Mouse (Mus musculus): ENCODE measurements around the gene Pigo.

The Pigo gene

DNA sequence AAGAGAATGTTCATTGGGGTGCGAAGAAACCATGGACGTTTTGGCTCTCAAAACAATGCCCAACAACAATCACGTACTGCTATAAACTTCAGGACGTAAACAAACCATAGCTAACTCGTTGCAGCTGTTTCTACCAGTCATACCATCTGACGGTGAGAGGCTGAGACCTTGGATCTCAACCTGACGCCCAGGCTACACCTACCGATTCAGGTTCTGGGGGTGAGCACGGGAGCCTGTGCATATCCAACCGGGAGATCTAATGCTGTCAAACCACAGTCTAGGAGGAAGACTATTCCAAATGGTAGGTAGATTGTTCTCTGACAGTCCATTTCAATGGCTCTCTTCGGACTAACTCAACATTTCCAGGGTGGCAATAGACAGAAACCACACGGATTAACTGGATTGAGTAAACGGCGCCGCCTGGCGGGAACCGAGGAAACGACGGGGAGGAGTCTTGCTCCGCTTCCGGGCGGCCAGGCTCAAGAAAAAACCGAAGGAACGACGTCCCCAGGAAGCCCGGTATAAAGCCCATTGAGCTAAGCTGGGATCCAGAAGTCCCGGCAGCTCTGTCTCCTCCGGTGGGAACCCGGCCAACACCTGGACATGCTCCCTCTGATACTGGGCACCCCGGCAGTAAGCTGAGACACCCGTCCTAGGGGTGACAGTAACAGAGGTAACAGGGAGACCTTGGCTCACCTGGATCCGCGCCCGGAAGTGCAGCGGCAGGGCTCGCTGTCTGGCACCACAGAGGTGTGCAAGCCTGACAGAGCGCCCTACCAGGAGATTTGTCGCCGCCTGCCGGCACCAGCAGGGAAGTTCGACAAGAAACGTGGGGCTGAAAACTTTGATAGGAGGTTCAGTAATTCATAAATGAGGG lies at the start of gene Pigo:
TSS of gene Pigo (minus strand) at position 736 of the 877 bp plus-strand sequence.
- DNase-seq (ENCODE audit: low spot score) = peak; percentile 92

DNA sequence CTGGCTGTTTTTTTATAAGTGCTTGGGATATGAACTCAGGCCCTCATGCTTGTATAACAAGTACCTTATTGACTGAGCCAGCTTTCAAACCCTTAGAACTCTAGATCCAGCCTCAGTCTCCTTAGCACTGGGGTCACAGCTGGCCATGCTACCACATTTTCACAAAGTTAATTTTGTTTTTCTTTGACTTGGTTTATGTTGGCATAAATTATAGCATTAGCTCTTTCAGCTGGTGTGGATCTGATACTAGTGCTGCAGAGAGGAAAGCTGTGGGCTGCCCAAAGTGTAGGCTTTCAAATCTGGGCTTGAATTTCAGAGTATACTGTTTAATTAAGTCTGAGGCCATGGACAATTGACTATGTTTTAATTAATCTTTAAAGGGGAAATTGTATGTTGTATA lies 49.3 kb upstream of the Pigo start:
- DNase-seq (ENCODE audit: low spot score) = no peak

DNA sequence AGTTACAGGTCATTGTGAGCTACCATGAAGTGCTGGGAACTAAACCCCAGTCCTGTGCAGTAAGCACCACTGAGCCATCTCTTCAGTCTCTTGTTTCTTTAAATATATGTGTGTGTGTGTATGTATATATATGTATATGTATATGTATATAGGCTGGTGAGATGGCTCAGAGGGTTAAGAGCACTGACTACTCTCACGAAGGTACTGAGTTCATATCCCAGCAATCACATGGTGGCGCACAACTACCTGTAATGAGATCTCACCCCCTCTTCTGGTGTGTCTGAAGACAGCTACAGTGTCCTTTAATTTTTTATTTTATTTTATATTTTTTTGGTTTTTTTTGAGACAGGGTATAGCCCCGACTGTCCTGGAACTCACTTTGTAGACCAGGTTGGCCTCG lies 39.9 kb upstream of the Pigo start:
- no peak for DNase-seq (ENCODE audit: low spot score)

DNA sequence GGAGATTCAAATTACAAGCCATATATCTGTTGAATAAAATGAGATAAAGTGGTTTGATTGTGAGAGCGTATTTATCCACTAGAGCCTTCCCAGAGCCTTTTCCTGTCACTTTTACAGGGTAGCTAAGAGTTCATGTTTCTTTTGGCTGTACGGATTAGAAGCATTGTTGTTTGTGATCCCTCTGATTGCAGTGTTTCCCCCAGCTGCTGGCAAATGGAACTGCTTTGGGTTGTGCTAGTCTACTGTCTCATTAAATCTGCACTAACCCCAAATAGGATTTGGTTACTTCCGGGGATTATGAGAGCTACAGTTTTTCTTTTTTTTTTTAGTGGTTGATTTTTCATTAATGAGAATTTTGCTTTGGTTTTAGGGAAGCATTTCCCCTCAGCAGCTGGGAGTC lies 34.7 kb upstream of the Pigo start:
- no peak for DNase-seq (ENCODE audit: low spot score)

DNA sequence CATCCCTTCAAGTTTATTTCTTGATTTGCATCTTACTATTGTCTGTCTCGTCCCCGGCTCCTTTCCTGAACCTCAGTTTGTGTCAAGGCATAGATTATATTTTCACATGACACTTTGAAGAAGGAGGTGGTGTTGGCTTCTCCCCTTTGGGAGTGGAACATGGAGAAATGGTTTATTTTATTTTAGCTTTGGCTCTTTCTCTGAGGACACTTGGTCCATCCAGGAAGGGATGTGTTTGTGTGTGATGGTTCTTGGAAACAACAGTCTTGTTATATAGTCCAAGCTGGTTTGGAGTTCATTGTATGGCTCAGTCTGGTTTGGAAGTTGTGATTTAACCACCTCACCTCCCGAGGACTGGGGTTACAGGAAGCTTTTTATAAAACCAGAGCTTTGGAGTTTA lies 34.1 kb upstream of the Pigo start:
- DNase-seq (ENCODE audit: low spot score) = no peak

DNA sequence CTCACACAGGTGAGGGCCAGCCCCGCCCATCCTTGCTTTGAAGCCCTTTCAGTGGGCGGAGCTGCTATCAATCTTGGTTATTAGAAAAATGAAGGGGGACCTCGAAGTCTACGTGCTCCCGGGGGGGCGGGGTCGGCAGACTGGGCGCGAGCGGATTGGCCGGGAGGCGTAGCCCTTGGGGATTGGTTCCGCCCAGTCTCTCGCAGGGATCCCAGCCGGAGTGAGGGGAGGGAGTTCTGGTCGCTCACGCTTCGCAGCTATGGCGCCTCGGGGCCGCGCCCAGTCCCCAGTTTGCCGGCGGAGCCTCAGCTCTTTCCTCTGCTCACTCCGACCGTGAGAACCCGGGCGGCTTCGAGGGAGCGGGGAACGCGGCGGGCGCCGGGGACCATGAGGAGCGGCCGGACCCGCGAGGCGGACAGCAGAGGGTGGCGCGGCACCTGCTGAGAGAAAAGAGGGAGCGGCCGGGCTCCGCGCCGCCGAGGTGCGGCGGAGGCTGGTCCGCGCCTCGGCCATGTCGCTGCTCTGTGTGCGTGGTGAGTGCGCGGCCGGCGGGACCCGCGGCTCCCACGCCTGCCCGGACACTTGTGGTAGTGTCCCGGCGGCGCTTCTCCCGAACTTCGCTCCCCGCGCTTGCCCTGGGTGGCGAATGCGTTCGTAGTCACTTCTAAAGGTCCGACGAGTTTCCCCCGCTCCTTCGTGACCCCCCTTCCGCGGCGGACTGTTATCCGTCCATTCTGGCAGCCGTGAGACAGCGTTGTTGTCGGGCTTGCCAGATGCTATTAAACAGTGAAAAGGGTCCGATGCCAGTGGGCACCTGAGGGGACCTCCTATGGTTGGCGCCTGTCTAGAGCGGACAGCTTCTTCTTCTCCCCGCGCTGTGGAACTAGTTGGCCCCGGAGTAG lies 33.4 kb upstream of the Pigo start, which contains the start of gene Unc13b:
TSS of gene Unc13b (plus strand) at position 201 of the 902 bp plus-strand sequence.
- peak; percentile 80 for DNase-seq (ENCODE audit: low spot score)

DNA sequence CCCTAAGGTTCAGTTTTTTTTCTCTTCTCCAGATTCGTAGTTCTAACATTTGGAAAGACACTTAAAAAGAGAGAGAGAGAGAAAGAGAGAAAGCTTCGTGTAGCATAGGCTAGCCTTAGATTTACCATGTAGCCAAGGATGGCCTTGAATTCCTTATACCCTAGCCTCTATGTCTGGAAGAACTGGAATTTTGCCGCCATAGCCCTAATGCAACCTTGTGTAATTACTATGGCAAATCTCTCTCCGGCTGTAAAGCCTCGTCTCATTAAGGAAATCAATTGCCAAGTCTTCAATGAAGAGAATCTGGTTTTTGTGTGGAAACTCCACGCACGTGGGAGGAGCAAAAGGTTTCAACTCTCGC lies 32.8 kb upstream of the Pigo start:
- no peak for DNase-seq (ENCODE audit: low spot score)

DNA sequence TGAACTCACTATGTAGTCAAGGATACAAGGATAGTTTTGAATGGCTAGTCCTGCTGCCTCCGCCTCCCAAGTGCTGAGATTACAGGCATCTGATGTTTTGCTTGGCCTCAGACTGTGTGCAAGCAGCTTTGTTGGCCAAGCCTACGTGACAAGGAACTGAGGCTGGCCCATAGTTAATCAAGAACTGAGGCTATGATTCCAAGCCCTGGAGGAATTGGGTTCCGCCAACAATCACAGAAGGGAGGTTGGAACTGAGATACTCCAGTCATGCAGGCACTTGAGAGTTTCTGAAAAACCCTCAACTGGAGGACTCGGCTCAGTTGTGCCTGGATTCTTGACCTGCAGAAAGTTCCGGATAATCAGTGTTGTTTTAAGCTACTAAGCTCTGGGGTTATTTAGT lies 32.0 kb upstream of the Pigo start:
- DNase-seq (ENCODE audit: low spot score) = no peak

DNA sequence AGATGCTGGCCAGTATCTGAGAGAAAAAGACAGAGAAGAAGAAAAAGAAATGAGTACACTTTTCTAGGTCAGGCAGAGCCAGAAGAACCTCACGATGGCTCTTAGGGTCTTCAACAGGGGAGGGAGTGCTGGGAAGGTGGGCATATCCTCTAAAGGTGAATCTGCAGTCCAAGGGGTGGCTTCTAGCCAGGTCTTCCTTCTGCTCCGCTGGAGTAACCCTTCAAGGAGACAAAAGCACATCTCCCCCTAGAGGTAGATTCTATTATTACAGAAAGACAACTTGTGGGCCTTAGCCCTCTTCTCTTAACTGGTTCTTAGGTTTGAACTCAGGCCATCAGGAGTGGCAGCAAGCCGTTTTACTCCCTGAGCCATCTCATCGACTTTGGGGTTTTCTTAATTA lies 27.0 kb upstream of the Pigo start:
- DNase-seq (ENCODE audit: low spot score) = no peak

DNA sequence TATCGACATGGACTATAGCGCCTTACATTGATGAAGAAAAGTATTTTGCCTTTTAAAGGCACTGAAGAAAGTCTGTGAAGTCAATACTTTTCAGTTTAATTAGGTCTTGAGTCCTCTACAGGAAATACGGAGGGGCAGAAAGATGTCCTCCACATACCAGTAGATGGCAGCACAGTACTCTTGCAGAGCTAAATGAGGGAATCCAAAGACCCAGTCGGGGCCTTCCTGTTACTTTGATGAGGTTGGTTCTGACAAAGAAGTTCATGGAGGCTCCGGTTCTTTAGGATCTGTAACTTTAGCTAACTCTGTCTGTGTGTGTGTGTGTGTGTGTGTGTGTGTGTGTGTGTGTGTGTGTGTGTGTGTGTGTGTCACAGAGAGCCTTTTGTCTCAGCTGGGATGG lies 21.6 kb upstream of the Pigo start:
- DNase-seq (ENCODE audit: low spot score) = peak; percentile 75

DNA sequence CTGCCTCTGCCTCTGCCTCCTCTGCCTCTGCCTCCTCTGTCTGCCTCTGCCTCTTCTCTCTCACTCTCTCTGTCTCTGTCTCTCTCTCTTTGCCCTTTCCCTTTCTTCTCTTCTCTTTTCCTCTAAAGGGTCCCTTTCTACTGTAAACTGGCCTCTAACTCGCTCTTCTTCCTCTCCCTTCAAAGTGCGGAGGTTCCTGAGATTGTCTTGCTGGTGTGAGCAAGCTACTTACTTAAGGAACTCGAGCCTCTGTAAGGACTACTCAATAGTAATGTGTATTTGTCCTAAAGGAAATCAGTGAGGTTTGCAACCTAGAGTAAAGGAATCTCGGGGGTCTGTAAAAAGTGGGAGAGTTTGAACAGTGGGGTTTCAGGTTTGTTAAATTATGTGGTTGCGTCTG lies 21.0 kb upstream of the Pigo start:
- DNase-seq (ENCODE audit: low spot score) = no peak

DNA sequence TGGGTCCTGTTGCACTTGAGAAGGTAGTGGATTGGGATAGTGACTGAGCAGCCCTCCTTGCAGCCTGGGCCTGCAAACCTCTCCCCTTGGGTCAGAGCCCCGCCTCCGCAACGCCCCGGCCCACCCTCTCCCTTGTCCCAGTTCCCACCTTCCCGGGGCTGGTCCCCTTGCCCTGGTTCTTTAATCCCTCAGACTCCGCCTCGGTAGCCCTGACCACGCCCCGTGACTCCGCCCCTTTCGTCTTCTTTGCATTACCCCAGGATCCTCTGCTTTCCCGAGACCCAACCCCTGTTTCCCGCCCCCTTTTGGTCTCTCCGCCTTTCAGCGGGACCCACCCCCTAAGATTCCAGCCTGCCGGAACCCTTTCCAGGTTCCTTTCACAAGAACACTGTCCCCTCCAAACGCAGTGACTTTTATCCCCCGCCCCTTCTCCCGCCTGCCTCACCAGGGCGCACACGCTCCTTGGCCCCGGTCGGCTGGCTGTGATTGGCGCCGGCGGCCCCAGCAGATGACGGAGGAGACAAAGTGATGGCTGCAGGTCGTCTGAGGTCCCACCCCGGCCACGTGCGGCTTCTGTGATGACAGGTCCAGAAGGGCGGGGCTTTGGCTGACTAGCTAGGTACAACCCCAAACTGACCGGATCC lies 20.2 kb upstream of the Pigo start, which contains the start of gene Fam214b:
TSS of gene Fam214b (minus strand) at position 562 of the 644 bp plus-strand sequence.
- DNase-seq (ENCODE audit: low spot score) = peak; percentile 96

DNA sequence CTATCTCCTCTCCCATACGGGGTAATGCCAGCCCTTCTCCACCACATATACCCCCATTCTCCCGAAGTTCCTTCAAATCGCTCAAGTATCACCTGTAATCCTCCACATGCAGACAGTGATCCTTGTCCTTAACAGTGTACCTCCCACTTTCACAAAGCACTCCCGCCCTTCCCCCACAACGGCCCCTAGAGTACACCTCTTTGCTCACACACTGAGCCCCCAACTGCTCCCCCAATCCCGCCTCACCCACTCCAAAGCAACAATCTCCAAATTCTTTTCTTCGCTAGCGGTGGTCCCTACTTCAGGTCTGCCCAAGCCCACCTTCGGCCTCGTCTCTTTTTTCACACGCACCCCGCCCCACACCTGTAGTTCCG lies 19.7 kb upstream of the Pigo start:
- no peak for DNase-seq (ENCODE audit: low spot score)

DNA sequence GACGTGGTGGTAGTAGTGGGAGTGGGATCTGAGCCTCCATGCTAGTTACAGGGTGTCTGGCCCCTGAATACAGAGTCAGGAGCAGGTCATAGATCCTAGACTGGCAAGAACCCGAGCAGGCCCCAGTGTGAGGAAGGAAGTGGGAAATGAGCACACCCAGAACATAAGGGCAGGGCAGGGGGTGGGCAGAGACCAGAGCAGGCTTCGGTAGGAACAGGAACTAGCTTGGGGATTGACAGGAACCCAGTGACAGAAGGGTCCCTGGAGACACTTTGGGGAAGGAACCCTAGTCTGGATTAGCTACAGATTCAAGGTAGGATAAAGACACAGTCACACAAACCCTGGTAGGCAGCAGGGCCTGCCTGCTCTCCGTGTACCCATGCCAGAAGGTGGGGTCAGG lies 19.1 kb upstream of the Pigo start:
- no peak for DNase-seq (ENCODE audit: low spot score)

DNA sequence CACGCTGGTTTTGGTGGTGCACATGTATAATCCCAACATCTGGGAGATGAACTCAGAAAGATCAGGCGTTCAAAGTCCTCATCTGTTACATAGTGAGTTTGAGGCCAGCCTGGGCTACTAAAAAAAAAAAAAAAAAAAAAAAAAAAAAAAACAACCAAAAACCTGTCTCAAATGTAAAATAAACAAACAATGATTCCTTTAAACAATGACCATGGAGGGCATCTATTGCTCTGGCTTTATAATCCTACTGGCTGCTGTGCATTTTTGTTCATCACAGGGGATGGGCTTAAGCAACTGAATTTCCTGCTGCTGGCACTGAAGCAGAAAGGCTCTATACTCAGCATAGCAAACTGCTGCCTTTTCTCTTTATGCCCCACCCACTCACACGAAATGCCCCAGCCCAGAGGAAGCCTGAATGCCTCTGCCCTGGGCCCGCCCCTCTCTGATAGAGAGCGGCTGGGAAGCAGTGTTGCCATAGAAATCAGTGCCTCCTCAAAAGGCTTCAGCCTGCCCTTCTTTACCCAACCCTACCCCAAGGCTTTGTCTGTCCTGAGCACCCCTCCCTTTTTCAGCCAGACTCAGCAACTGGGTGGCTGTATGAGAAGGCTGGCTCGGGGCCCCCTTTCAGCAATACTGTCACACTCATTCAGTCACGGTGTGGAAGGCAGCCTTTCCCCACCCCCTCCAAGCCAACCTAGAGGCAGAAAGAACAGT lies 18.2 kb upstream of the Pigo start:
- peak; percentile 44 for DNase-seq (ENCODE audit: low spot score)

DNA sequence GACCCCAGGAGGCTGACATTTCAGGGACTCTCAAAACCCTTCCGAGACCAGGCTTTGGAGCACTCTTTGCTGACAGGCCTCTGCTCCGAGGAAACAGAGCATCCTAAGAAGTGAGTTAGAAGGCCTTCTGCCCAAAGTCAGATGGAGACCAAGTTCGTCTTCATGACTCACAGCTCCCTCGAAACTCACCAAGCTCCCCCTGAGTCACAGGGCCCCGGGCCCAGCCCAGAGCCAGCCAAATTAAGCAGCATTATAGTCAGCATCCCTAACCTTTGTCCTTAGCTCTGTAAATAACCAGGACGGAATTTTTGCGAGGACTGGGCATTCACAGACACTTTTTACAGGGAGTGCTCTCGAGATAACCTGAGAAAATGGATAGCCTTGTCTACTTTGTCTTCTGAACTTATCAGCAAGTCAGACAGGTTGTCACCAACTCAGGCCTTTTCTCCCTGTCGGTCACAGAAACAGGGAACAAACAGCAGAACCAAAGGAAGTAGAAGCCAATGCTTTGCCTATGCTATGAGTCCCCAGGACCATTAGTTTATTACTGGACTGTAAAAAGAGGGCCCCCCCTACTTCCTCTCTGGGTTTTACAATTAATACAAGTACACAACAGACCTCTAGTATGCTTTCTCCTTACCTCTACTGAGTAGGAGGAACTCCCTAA lies 15.4 kb upstream of the Pigo start:
- no peak for DNase-seq (ENCODE audit: low spot score)

DNA sequence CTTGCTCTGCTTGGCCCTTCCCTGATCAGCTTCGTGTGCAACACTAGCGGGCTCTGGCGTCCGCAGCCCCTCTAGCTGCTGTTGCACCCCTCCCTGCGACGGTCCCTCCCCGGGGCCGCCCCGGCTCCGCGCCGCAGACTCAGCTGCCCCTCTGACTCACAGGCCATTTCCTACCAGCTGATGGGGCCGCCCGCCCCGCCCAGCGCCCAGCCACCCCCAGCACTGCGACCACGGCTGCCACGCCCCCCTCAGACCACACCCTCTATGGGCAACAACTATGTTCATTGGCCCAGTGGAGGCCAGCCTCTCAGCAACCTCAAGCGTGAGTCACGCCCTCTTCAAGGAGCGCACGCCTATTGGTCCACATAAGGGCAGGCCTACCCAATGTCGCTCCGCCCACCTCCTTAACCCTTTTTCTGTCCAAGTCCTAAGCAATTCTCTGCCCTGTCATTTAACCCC lies 14.5 kb upstream of the Pigo start:
- peak; percentile 86 for DNase-seq (ENCODE audit: low spot score)

DNA sequence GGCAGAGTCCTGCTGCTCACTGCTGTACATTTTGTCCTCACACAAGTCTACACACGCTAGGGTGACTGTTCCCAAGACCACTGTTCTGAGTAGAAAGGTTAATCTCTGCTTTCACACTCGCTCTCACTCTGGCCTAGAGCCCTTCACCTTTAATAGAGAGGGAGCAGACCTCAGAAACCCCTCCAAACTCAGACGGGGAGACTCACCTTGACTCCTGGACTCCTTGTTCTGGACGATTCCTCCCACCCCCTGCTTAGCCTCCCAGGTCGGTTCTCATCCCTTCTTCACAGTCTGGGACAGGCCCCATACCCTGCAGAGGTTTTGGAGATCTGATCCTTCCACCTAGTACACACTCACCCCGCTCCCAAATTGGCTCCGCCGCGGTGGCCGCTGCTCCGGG lies 14.0 kb upstream of the Pigo start:
- no peak for DNase-seq (ENCODE audit: low spot score)

DNA sequence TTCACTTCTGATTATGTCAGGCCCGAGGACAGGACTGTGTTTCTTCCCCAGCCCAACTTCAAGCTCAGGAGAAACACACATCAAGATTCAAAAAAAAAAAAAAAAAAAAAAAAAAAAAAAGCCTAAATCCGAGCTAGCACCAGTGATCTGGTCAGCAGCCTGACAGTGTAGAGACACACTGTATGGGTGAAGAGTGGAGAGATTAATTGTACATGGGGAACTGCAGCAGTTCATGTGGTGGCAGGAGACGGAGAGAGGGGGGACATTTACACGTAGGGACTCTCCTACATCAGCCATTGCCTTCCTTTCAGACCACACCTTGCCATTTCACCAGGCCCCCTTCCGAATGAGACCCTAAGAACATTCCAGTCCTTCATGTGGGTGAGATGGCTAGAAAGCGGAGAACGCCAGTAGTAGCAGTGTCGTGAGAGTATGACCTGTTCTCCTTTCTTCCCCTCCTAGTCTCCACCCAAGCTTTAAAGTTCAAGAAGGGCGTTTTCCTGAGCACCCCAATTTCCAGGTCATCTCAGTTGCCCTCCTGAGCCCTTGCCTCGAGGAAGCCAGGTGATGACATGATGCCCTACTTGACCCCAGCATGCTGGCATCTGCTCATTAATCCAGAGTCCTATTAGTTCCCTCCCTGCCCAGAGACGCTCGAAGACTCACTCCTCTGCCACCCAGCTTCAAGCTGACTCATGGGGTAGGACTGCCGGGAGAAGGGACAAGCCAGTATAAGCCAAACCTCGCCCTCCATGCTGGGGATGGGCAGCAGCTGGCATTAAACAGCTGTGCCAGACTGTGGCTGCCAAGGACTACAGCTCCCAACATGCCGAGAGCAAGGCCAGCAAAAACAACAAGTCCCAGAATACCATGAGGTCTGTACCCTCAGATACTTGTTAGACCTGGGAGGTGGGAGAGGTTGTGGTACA lies 13.2 kb upstream of the Pigo start:
- DNase-seq (ENCODE audit: low spot score) = no peak

Measured in ovary, postnatal 14 days (tissue).